Mouse (Mus musculus) left cerebral cortex, adult 2 months (tissue): ENCODE data around the gene Zfp689. TPM values are rescaled to one million over a fixed set of nuclear protein-coding genes. Genes with fewer than 3 reads are reported as not detected.
A peak's percentile ranks its signal among the peaks of the same experiment; 100 is the strongest.
"Not testable (repeated sequence)": the region's sequence is repeated elsewhere in the genome, so short reads cannot be mapped to it uniquely, and the experiment has no call there.

Experiments used
- DNase-seq, 2 experiments: peaks; one replicate each; pipeline ENCODE4 v3.0.0; 2021 to 2022; ENCODE audit warnings: low spot score in 2 of 2, mixed read lengths in 1 of 2; ENCODE audit errors: extremely low spot score in 1 of 2
- H3K27ac ChIP-seq: fragments of 200-600 bp; 2 replicates; pipeline ENCODE4 v1.8.1; 2022
- H3K4me3 ChIP-seq: fragments of 200-600 bp; 2 replicates; pipeline ENCODE4 v1.8.1; 2022
- CTCF ChIP-seq: fragments of 200-600 bp; IDR thresholded peaks from 2 replicates; pipeline ENCODE4 v1.8.1; 2022; ENCODE audit warnings: antibody characterized with exemption, mild to moderate bottlenecking, moderate library complexity
- intact Hi-C: fragments of 180-260 bp; cut with DNase I; formaldehyde crosslinking; loops from one replicate; pipeline ENCODE4 v1.15.1; 2025
- long read RNA-seq, 2 experiments: library from polyadenylated mRNA; stranded (forward); transcript quantifications; one replicate each; pipeline ENCODE4 v2.0.0; 2021; ENCODE audit warnings: borderline mapping rate in 2 of 2
- total RNA-seq, 2 experiments: library from RNA; stranded (reverse); gene quantifications; 2 replicates each; pipeline ENCODE4 v1.2.3; 2021

Gene Zfp689
- total RNA-seq, result 1 to 10 TPM; 5.5 to 6.7 TPM
- long read RNA-seq, experiment 1, transcript Zfp689-201 (3 exons, 3,621 nt), result major isoform, 9 of 12 reads
- long read RNA-seq, experiment 1, partial matches to known transcripts, result 2 of 12 reads
- long read RNA-seq, experiment 1, other reads (novel, unspliced or antisense), result 1 of 12 reads
- long read RNA-seq, experiment 2, partial matches to known transcripts, result 0 of 5 reads
- long read RNA-seq, experiment 2, other reads (novel, unspliced or antisense), result 2 of 5 reads

DNA sequence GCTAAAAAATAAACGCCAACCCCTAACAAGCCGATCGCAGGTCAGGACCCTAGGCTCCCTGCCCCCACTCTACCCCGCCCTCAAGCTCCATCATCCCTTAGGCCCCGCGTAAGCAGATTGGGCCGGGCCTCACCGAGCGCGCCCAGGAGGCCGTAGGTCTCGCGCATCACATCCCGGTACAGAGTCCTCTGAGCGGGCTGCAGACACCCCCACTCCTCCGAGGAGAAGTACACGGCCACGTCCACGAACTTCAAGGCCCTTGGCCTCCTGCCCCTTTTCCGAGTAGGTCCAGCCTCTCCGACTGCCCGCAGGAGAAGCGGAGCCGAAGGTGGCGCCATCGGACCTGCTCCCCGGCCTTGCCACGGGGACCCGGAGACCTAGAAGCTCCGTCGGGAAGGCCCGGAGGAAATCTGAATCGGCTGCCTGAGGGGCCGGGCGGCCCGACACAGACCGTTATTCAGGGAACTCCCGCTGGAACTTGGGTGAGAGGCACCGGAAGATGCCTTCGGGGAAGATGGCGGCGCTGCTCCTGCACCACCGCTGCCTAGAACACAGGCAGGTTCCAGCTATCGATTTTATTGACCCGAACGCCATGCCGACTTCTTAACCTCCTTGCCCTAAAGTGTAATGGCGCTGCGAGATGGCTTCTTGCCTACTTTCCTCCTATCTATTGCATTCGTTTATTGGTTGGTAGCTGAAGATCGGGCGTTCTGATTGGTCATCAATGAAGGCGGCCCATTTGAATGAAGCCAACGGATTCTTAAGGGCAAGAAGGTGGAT, at the start of gene Zfp689:
Zfp689 (minus strand) TSS at position 638 of the 780 bp plus-strand sequence.
- H3K27ac ChIP-seq, result peak within 1 kb of the TSS; percentile 93
- H3K4me3 ChIP-seq, result peak within 1 kb of the TSS; percentile 73
- no peak; the same call in 1 of the 2 replicates for TF ChIP-seq CTCF
- intact Hi-C loops, result loop anchor here (1.0 to 2.0 kb wide), 2 partner anchors 22 to 26 kb away; partner anchors contain the start of gene Zfp688
- DNase-seq, result peak; percentile 90 to 91

DNA sequence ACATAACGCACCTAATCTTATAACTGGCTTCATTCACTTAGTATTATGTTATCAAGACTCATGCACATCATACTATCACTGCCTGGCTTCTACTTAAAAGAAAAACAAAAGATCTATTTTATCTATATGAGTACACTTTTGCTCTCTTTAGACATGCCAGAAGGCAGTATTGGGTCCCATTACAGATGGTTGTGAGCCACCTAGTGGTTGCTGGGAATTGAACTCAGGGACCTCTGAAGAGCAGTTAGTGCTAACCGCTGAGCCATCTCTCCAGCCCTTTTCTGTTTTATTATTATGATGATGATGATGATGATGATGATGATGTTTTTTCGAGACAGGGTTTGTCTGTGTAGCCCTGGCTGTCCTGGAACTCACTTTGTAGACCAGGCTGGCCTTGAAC, 49.4 kb upstream of the Zfp689 start:
- intact Hi-C loops, result loop anchor here (1.0 to 5.0 kb wide), 2 partner anchors 136 to 191 kb away; no protein-coding TSS in a partner anchor
- H3K4me3 ChIP-seq, result no peak overlapping the region
- DNase-seq, result no peak
- no peak overlapping the region for H3K27ac ChIP-seq
- peak; percentile 64 for TF ChIP-seq CTCF

DNA sequence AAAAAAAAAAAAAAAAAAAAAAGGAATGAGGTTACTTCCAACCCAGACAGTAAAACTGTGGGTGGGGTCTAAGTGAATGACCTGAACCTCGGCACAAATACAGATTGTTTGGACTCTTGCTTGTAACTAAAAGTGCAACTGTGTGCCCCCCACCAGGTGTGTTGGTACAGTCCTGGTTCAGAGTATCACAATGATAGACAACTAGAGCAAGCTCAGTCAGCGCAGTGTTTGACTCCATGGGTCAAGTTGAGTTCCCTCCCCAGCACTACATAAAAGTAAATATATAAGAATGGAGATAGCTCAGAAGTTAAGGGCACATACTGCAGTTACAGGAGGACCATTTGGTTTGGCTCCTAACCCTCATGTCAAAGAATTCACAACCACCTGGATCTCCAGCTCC, 48.4 kb upstream of the Zfp689 start:
- no peak overlapping the region for H3K4me3 ChIP-seq
- intact Hi-C loops, result loop anchor here (5.0 kb wide), 1 partner anchor 190 kb away; no protein-coding TSS in a partner anchor
- no peak for TF ChIP-seq CTCF
- DNase-seq, result no peak
- H3K27ac ChIP-seq, result no peak overlapping the region

DNA sequence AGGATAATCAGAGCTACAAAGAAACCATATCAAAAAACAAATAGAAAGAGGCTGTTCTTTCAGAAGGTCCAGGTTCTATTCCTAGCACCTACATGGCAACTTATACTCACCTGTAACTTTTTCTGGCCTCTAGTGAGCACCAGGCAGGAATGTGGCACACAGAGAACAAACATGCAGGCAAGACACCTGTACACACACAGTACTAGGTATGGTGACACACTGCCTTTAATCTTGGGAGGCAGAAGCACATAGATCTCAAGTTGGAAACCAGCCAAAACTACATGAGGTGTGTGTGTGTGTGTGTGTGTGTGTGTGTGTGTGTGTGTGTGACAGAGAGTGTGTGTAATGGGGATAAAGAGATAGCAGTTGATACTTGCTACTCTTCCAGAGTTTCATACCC, 45.7 kb upstream of the Zfp689 start:
- no peak for DNase-seq
- Histone ChIP-seq H3K27ac (no peak overlapping the region), H3K4me3 (no peak overlapping the region)
- intact Hi-C loops, result loop anchor here (5.0 kb wide), 1 partner anchor 187 kb away; no protein-coding TSS in a partner anchor
- no peak for TF ChIP-seq CTCF

DNA sequence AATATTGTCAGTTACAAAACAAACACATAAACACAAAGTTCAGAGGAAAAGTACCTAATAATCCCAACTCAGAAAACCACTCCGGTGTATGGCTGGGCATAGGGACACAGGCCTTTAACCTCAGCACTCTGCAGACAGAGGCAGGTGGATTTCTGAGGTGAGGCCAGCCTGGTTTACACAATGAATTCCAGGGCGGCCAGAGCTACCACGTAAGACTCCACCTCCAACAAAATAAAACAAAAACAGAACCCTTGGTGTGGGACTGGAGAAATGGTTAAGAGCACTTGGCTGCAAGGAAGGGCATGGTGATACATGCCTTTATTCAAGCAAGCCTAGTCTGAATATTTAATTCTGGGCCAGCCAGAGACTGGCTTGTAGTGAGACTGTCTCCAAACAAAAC, 42.9 kb upstream of the Zfp689 start:
- no peak for TF ChIP-seq CTCF
- Histone ChIP-seq H3K4me3 (no peak overlapping the region), H3K27ac (no peak overlapping the region)
- intact Hi-C loops, result no loop called here
- DNase-seq, result no peak

DNA sequence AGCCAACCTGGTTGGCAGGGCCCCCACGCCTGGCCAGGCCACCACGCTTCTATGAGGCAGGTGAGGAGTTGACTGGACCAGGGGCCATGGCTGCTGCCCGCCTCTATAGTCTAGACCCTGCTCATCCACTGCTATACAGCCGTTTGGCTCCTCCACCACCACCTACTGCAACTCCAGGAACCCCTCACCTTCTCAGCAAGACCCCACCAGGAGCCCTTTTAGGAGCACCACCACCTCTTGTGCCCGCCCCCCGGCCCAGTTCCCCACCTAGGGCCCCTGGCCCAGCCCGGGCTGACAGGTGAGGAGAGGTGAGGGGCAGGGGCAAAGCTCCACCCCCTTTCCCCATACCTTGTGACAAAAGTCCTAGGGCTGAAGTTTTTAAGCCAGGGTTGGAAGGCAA, 41.0 kb upstream of the Zfp689 start:
- no peak for DNase-seq
- Histone ChIP-seq H3K4me3 (no peak overlapping the region), H3K27ac (no peak overlapping the region)
- intact Hi-C loops, result no loop called here
- TF ChIP-seq CTCF, result no peak

DNA sequence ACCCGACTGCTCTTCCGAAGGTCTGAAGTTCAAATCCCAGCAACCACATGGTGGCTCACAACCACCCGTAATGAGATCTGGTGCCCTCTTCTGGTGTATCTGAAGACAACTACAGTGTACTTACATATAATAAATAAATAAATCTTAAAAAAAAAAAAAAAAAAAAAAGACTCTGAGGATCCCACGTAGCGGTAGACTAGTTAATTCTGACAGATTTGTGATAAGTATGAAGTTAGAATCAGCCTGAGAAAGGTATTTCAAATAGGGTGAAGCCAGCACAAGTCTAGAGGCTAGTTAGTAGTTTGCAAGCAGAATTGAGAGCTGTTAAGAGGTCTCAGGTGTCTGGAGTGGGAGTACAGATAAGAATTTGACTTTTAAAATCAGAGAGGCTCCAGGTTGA, 39.4 kb upstream of the Zfp689 start:
- H3K27ac ChIP-seq, DNase-seq, H3K4me3 ChIP-seq, intact Hi-C loops: not testable (repeated sequence)

DNA sequence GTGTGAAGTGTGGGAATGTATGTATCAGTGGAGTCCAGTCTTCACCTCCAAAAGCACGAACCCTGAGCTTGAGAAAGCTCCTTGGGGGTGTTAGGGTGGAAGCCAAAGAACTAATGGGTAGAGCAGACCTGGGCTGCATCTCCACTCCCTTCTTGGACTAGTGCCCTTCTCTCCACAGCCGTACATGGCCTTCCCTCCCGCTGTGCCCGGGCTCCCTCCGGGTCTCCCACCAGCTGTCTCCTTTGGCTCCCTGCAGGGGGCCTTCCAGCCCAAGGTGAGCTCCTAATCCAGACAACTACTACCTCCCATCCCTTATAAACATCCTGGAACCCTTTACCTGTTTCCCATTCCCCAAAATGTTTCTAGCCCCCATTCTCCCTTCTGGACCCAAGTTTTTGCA, 36.5 kb upstream of the Zfp689 start:
- Histone ChIP-seq H3K27ac (no peak overlapping the region), H3K4me3 (no peak overlapping the region)
- DNase-seq, result no peak
- intact Hi-C loops, result no loop called here
- no peak for TF ChIP-seq CTCF

DNA sequence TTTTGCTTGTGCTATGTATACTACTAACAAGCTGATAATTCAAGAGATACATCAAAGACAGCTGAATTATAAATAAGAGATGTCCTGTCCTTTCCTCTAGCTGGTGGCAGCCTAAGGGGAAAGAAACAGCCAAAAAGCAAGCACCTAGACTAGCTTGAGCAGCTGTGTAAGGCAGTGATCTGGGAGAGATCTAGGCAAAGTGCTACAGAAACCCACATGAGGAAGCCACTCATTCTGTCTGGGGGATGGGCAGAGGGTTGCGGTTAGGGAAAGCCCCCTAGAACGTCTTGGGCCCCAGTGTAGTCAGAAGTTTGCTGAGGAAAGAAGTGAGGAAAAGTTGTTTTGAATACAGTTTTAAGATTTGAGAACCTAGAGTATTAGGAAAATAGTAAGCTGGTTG, 31.4 kb upstream of the Zfp689 start:
- intact Hi-C loops, result no loop called here
- no peak for DNase-seq
- H3K27ac ChIP-seq, result peak overlapping the region; percentile 100; the same call in 1 of the 2 replicates
- peak overlapping the region; percentile 86 for H3K4me3 ChIP-seq
- TF ChIP-seq CTCF, result no peak

DNA sequence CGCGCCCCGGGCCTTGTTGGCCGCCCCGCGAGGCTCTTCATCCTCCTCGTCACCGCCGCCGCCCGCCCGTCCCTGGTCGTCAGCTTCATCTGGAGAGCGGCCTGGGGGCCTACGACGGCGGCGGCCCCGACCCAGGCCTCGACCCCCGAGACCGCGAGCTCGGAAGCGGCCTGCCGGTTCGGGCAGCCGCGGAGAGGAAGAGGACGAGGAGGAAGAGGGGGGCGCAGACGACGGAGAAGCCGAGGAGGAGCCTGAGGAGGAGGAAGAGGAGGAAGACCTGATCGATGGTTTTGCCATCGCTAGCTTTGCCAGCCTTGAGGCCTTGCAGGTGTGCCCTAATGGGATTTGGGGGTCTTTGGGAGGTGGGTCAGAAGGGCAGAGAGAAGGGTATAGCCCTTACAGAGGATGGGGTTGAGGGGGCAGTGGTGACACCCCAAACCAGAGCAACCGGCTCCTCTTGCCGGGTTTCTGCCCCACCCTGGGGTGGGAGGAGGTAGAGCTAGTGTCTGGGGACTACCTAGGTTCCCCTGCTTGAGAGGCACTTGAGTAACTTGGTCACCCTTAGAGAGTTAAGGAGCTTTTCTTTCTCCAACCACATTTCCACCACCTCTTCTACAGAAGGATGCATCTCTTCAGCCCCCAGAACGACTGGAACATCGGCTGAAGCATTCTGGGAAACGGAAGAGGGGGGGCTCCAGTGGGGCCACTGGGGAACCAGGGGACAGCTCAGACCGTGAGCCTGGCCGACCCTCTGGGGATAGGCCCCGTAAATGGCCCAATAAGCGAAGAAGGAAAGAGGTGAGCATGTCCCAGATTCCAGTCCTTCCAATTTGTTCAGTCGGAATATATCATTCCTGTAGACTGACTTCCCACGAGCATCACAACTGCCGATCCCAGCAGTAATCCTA, 30.6 kb upstream of the Zfp689 start:
- peak overlapping the region; percentile 100 for H3K27ac ChIP-seq
- DNase-seq, result no peak
- H3K4me3 ChIP-seq, result peak overlapping the region; percentile 86
- no peak for TF ChIP-seq CTCF
- intact Hi-C loops, result loop anchor here (5.0 kb wide), 1 partner anchor 217 kb away; the partner anchor contains the start of gene Dctpp1

DNA sequence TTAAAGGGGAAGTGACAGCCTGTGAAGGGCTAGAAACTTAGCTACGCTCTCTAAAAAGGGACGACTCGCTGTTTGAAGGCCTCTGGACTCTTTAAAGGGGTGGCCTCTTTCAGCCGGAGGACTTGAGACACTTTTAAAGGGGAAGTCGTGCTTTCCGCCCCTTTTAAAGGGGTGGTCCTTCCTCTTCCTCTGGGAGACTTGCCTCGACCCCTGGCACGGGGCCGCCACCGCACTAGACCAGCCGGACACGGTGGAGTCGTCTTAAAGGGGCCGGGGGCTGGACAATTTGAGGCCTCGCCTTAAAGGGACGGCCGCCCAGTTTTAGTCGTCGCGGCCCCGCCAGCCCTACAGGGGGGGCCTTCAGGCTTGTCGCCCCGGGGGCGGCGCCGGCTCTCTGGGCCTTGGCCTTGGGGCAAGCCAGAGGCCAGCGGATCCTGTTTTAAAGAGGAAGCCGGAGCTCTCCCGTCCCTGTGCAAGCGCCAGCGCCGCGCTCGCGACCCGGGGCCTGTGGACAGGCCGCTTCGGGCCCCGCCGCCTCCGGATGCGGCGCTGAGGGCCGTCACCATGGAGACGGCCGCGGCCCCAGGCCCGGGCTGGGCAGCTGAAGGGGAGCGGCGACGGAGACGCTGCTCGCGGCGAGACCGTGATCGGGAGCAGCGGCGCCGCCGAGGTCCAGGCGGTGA, 29.8 kb upstream of the Zfp689 start, which contains the start of gene Fbrs:
Fbrs (plus strand) TSS at position 565 of the 683 bp plus-strand sequence.
- intact Hi-C loops, result loop anchor here (1.0 to 5.0 kb wide), 2 partner anchors 33 to 216 kb away; partner anchors contain the start of genes Dctpp1 and Srcap
- H3K4me3 ChIP-seq, result peak within 1 kb of the TSS; percentile 86
- TF ChIP-seq CTCF, result no peak; the same call in 1 of the 2 replicates
- peak within 1 kb of the TSS; percentile 100 for H3K27ac ChIP-seq
- DNase-seq, result peak; percentile 89 to 91
